14 mouse cellular contexts compared by ENCODE assay signal in genomic region chr8:95387936-95388335, GRCm38 (mm10).
DNase-seq lines count a peak whose midpoint lies in the region.
"Had no signal": no experiment of that assay in that cellular context is flagged by ENCODE, and none has a peak within 500 bp of the region (broad histone marks: within the 10 kb centered on the region; RNA-seq: fewer than 3 reads in every experiment).

No protein-coding gene starts in this region.

- DNase-seq in cerebellum, postnatal 10 days: peak; percentile 50 to 76
- no peak for DNase-seq in cerebellum, adult 9-11 months
- peak; percentile 38 to 52 for DNase-seq in cerebellum, postnatal 14 days
- DNase-seq in cerebellum, postnatal 4 days (ENCODE audit: low spot score in 2 of 2): no peak
- DNase-seq: adrenal gland, adult 2 months; adrenal gland, adult 8-10 months; adrenal gland, postnatal 10 days; adrenal gland, postnatal 14 days; adrenal gland, postnatal 25 days; adrenal gland, postnatal 36 days; B cell, adult 2 months; cerebellum, adult 11 months; cerebellum, adult 11-12 months; cerebellum, adult 18-20 months had no signal

Comparison
In these comparisons a context has a peak if more than half of its experiments do, and no peak if none do; other contexts are left out.
1. DNase-seq: peak in cerebellum, postnatal 10 days (2 of 2) and cerebellum, postnatal 14 days (2 of 2); none in cerebellum, adult 9-11 months (single experiment) and cerebellum, postnatal 4 days (0 of 2).